Mouse (Mus musculus): ENCODE measurements around the gene Prss56. TPM values are rescaled to one million over a fixed set of nuclear protein-coding genes. Genes with fewer than 3 reads are reported as not detected.

Prss56 gene
- total RNA-seq (2021) = not detected
- long read RNA-seq, experiment 1 = 0 reads
- long read RNA-seq, experiment 2 = 0 reads

DNA sequence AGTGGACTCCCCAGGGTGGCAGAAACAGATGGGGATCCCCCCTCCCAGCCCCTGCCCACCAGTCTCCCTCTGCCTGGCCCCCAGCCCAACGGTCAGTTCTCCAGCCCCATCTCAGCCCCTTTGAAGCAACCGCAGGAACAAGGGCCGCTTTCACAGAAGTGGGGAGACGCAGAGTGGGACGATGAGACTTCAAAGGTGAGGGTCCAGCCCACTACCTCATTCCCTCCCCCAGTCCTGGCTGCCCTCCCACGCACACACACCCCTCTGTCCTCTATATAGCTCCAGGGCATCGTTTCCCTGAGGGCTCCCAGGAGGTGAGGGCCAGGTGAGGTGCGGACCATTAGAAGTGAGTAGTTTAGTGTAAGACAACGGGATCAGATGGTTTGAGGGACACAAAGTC, at the start of gene Prss56:
Gene Prss56 (plus strand): TSS at position 301 of the 400 bp plus-strand sequence.
- no peak for DNase-seq

DNA sequence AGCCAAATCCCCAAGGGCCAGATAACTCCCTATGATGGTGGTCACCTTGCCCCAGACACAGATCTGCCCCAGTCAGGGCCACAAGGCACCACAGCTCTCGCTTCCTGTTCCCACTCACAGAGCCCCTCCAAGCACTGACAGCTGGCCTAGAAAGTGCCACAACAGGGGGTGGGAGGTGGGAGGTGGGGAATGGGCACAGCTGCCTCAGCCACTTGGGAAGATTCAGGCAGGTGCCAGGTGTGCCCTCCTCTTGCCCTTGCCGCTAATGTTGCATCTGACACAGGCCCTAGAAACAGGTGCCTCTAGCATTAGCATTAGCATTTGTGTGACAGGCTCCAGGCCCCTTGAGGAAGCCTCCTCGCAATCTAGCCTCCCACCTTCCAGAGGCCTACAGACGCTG, 41.6 kb upstream of the Prss56 start:
- DNase-seq = no peak

DNA sequence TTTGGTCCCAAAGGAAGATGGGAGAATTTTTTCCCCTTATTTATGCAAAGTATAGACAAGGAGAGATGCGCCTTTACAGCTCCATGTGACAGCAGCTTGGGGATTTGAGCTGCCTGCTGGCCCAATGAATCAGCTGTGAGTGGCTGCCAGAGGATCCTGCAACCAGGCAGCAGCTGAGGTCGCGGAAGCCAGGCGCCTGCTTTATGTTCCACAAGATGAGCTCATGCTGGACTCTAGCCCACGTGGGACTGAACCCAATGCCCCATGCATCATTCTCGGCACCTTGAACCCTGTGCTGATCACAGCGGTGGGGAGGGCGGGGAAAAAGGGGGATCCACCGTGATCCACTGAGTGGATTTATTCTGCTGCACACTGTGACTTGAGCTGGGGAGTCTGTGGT, 40.7 kb upstream of the Prss56 start:
- peak; percentile 28 for DNase-seq

DNA sequence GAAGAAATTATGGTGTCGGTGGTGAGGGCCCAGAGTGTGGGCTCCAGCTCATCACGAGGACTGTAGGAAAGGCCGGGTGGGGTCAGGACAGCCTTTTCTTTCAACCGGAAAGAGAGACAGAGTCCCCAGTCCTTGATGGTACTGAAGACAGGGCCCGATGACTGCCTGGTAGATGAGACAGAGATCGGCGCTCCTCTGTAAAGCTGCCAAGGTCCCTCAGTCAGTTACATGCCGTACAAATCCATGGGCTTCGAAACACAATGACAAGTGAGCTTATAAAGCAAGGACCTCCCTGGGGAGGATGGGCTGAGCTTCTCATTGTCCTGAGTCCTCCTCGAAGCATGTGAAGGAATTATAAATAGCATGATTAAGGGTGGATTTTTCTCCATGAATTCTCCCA, 40.0 kb upstream of the Prss56 start:
- no peak for DNase-seq

DNA sequence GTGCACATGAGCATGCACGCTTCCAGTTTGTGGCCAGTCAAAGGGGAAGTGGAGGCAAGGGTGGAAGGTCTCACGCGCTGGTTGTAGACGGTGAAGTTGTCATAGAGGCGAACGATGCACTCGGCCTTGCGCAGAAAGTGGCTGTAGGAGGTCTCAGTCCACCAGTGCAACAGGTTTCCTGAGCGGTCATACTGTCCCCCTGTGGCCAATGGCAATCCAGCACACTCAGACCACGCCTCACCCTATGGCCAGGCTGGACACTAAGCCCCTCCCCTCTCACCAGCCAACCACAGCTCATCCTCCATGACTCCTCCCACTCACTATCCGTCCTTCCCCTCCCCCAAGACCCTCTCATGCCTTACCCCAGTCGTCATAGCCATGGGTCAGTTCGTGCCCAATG, 33.7 kb upstream of the Prss56 start:
- no peak for DNase-seq

DNA sequence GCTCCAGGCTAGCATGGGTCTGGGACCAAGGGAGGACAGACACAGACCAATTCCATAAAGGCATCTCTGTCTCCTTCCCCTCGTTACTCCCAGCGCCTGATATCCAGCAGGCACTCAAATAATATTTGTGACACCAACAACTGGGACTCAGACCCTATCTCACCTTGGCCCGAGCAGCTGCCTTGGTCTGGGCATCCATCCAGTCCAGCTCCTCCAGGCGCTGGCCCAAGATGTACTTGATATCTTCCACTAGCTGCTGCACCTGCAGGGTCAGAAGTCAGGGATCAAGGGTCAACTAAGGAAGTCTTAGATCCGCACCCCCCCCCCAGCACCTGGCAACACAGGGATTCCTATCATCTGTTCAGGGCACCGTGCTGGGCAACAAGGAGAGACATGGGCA, 31.8 kb upstream of the Prss56 start:
- DNase-seq = no peak

DNA sequence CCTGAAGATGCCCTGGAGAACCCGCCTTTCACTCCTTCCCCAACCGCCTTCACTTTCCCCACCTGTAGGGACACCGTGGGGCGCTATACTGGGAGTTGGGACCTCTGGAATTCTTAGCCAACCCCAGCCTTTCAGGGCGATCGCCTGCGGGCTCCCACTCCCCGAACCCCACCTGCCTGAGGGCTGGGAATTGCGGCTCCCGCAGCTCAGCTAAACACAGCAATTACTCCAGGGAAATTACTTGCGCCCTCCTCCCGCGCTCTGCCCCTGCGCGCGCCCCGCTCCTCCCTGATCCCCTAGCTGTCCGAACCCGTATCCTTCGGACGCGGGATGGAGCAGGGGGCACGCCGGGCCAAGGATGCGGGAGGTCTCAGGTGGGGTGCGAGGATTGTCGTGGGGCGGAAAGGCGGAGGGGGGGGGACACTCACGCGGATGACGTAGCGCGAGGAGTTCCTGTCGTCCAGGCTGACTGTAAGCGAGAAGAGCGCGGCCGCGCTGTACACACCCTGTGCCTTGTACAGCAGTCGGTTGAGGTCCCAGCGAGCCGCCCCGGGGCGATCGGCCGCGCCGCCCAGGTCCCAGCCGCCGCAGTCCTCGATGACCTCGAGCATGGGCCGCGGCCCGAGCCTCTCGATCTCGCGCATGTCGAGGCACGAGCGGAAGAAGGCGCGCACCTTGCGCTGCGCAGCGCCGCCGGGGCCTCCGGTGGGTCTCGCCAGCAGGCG, 29.2 kb upstream of the Prss56 start:
- no peak for DNase-seq

DNA sequence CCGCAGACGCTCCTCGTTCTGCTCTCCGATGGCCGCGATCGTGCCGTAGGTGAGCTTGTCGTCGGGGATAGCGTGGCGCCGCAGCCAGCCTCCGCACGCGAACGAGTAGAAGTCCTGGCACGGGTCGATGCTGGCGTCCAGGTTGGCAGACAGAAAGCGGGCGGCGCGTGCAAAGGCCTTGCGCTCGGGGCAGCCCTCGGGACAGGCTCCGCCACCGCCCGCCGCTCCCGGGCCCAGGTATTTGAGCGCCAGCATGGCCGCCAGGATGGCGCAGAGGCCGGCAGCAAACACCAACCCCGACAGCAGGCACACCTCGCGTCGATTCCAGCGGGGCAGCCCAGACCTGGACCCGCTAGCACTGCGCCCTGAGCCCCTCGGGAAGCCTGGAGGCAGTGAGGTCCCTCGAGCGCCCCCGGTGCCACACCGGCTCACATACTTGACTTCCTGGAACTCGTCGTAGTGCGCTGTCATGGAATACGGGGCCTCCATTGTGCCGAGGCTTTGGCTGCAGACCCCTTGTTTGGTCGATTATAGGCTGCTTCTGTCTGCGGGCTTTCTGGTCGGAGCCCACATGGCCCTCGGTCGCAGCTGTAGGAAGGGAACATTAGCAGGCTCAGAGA, 28.5 kb upstream of the Prss56 start:
- DNase-seq = no peak

DNA sequence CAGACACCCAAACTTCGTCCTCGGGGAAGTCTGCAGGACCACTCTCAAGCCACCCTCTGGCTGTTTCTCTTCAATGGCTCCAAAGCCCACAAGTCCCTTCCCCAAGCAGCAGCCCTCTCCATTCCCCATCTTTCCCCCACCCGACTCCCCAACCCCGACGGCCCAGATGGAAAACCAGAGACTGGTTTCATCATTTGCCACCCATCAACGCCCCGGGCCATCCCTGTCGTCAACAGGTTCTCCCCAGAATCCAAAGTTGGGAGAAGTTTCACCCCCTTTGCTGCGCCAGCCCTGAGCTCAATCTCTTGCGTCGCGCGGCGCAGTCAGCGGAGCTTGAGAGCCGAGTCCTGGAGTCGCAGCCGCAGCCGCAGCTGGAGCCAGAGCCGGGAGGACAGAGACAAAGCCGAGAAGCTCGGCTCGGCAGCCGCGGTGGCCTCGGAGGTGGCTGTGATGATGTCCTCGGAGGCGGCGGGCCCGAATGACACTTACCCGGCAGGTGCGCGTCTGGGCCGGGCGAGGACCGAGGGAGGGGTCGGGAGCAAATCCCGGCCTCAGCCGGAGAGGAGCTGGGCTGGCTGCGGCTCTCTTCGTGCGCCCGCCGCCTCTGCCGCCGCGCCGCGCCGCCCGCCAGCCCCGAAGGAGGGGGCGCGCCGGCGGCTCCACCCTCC, 27.4 kb upstream of the Prss56 start:
- DNase-seq = no peak

DNA sequence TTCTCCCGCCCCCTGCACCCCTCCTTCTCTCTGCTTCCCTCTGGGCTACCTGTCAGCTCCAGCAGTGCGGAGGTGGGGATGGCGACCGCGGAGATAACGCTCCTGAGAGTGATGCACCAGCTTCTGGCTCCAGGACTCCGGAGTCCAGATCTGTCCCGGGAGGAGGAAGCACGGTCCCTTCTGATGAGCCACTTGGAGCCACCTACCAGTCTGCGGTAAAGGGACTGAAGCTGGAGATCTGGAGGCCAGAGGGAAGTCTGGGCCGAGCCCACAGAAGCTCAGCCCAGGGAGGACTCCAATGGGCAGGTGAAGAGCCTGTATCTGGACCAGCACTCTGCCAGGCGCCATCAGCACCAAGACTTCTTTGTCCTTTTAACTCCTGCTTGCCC, 26.9 kb upstream of the Prss56 start, which contains the start of gene Ecel1:
Gene Ecel1 (minus strand): TSS at position 323 of the 389 bp plus-strand sequence.
- DNase-seq = no peak

DNA sequence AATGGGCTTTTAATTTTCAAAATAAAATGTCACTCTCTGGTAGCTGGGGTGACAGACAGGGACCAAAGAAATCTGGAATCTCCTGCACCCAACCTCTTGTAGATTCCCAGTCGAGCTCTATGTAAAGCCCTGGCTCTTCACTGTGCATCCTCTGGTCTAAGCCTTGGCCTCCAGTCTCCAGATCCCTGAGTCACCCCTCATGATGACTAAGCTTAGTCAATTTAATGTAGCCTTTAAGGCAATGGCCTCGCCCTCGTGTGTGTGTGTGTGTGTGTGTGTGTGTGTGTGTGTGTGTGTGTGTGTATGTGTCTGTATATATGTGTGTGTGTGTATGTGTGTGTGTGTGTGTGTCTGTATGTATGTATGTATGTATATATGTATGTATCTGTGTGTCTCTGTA, 23.7 kb upstream of the Prss56 start:
- no peak for DNase-seq

DNA sequence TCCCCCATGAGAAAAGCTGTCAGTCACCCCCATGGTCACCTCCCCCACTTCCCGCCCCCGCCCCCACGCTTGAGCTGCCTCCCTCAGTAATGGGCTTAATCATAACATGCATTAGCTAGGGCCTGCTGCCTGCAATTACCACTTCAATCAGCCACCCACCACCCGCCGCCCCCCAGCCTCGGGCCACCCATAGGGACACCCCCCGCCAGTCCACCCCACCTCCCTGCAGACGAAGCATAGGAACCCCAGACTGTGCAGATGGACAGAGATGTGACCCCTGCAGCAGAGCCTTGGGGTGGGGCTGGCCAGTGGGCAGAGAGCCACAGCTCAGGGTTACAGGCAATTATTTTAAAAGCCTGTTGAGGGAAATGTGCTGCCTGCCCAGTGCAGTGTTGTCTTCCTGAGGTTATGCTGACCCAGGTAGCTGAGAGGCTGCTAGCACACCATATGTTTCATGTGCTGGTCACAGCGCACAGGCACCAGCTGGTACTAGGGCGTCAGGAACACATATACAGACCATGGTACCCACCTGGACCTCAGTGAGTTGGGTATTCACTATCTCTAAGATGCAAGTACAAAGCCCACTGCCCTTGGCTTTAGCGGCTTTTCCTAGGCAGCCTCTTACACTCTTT, 18.8 kb upstream of the Prss56 start:
- DNase-seq = no peak

DNA sequence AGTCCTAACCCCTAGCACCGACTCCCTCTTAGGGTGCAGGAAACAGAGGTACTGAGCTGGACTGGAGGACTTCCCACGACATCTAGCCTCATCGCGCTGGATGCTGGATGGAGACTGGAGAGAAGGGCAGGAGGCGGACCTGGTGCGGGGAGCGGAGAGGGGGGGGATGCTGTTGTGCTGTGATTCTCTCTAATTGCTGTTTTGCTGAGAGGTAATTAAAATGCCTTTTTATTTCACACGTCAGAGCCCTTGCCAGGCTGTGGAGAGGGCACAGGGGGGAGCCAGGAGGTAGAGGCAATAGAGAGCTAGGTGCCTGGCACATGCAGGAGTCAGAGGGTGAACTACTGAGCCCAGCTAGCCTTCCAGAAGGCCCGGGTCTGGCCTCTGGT, 18.3 kb upstream of the Prss56 start:
- no peak for DNase-seq

DNA sequence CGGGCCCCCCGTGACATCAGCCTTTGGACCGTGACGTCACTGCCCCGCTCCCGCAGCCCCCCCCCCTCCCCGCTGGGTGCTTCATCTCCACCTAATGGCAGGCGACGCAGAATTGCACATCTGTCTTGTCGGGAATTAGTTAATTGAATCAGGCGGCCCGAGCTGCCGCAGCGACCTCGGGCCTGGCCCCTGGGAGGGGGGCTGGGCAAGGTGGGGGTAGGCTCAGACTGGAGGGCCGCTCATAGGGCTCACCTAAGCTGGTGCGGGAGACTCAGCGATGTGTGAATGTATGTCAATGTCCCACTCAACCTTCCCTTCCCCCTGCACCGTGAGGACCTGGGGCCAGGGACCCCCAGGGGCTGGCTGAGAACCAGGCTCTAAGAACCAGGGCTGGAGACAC, 12.7 kb upstream of the Prss56 start:
- no peak for DNase-seq

DNA sequence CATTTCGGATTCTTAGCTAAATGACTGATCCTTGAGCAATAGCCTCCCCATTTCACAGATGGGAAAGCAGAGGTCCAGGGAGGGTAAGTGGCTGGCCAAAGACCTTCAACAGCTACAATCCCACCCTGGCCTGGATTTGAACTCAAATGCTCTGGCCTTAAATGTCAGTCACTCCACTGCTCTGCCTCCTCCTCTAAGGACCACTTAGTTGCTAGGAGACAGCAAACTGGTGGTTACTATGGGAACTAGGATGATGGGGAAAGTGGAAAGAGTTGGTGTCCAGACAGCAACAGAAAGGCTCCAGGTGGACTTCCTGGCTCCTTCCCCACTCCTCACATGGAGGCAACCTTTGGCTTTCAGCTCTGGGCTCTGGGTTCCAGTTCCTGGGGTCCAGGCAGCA, 11.8 kb upstream of the Prss56 start:
- DNase-seq = no peak

DNA sequence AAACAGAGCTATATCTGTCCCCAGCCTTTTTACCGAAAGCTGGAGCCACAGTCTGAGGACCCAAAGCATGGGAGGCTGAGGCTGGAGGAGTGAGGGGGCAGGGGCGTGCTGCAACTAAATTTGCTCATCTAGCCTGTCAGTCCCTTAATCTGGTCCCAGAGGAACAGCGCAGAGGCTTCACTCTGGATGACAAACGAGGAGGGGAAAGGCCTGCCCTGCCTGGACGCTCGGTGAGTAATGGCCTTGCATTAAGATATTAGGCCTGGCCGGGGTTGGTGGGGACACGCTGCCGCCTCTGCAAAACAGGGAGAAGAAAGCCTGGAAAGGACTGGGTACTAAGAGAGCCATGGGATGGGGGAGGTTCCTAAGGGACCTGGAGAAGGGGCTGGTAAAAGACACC, 10.8 kb upstream of the Prss56 start:
- no peak for DNase-seq

DNA sequence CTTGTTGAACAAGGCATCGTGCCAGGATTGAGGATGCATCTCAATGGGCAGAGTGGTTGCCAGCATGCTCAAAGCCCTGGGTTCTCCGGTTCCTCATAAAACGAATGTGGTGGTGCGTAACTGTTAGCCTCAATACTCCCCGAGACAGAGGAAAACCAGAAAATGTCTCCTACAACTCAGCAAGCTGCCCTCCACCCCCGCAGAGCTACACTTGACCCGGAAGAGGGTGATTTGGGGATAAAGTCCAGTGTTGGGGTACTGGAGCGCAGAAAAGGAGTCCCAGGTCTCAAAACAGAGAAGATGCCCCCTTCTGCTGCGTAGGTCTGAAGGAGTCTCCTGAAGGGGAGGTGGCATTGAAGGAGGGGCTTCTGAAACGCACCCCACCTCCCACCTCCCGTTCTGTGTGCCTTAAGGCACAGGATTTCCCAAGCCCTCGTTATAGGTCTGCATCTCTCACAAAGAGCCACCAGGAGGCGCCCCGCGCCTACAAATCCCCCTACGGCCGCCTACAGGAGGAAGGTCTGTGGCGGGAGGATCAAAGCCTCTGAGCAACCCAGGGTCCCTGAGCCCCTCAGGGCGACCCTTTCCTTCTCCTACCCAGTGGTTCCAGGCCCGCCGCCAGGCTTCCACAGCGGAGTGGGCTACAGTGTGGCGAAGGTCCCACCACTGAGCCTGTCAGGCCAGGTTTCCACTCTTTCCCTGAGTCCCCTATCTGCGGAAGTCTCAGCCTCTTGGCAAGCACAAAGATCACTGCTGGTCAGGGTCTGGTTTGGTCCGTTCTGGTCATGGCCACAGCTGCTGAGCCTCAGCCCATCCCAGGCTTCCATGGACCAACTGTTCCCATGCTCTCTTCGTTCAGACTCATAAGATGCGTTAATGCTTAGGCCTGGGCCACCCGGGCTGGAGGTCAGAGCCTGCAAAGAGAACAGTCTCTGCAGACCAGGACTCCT, 8.8 kb upstream of the Prss56 start:
- peak; percentile 39 for DNase-seq

DNA sequence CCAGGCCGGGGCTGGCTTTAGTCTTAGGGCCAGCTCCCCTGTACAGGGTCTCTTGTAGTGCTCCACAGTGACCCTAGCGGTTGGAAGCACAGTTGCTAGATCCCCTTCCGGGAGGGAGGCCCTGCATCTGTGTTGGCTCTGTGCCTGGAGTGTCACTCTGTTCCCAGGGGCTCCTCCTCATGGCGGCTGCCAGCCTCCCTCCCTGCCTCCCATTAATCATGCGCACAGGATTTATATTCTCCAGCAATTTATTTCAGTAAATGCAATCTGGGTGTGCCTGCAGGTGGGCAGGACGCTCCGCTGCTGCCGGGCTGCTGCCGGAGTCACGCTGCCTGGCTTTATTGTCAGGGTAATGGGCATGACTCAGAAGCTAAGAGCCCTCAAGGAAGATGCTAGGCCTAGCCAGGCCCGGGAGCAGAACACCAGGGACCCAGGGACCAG, 7.2 kb upstream of the Prss56 start:
- DNase-seq = peak; percentile 34

DNA sequence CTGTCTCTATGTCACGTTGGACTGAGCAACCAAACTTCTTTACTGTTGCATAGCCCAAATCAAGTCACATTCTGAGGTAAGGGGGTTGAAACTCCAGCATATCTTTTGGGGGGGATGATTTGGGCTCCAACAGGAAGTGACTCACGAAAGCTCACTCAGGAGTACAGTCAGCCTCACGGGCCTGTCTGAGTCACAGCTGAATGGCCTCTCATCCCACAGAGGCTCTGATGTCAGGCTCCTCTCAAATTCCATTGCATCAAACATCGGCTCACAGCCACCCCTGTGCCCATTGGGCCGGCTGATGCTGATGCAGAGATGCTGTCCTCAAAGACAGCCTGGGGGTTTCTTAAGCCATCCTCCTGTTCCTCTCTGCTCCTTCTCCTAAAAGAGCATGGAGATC, 2.2 kb upstream of the Prss56 start:
- no peak for DNase-seq

DNA sequence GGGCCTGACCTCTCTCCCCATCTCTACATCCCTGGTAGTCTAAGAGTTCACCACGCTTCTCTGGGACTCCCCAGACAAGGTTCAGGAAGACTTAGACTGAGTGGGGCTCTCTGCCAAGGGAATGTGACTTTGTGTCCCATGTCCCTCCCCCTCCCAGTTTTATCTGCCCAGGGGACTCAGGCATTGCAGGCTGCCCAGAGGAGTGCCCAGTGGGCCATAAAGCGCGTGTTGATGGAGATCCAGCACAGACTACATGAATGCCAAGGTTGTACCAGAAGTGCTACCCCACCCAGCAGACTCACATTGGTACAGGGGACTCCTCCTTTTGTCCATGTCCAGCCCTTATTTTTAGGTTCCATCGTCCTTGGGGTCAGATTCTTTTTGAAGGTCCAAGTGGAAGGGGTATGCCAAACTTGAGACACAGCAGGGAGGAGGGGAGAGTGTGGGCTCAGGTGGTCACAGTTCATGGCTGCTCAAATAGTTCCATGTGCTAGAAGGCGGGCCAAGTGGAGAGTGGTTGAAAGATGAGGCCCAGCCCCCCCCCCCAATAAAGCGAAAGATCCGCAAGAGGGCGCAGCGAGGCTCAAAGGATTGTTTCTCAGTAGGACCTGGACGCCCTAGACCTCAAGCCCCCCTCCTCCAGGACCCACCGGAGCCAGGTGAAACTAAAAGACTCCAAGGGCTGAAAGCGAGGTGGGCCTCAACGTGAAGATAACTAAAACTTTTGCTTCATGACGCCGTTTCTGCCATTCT, 1.1 kb downstream of the Prss56 start:
- DNase-seq = no peak

DNA sequence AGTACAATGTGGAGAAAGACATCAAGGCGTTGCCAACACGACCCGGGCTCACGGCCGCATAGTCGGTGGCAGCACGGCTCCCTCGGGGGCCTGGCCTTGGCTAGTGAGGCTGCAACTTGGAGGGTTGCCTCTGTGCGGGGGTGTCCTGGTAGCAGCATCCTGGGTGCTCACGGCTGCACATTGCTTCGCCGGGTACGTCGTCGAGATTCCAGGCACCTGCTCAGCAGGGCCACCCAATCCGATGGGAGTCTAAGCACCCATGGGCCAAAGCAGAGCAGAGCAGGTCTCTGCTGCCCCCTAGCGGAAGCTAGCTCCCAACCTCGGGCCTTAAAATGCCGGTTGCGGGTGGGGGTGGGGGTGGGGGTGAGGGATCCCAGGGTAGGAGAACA, 1.6 kb downstream of the Prss56 start:
- DNase-seq = peak; percentile 45
